Mouse (Mus musculus): ENCODE results near the gene Nrl.

- TF ChIP-seq CTCF (conservative IDR thresholded peaks at IDR 0.05; ENCODE audit: low read length): no peak
- TF ChIP-seq NANOG (IDR thresholded peaks at IDR 0.05; ENCODE audit: borderline replicate concordance, low read length): no peak
- no peak for TF ChIP-seq POU5F1 (IDR thresholded peaks at IDR 0.05; ENCODE audit: borderline replicate concordance, low read length)
Measured at GRCm38 (mm10) chr14:55518897-55519296, 5.9 kb downstream of the Nrl start.

All from E14TG2a.4 (cell line).